Mouse (Mus musculus) v-Abl transformed pro-B cells (cell line): Measurements from ENCODE around the gene Tpx2.

ENCODE experiments used
- in situ Hi-C, 2 experiments: fragments of 400-800 bp; cut with MboI; formaldehyde crosslinking; loops; one replicate each; pipeline ENCODE4 v1.15.1; 2025; ENCODE audit not compliant: unreplicated experiment in 2 of 2

Gene Tpx2

DNA sequence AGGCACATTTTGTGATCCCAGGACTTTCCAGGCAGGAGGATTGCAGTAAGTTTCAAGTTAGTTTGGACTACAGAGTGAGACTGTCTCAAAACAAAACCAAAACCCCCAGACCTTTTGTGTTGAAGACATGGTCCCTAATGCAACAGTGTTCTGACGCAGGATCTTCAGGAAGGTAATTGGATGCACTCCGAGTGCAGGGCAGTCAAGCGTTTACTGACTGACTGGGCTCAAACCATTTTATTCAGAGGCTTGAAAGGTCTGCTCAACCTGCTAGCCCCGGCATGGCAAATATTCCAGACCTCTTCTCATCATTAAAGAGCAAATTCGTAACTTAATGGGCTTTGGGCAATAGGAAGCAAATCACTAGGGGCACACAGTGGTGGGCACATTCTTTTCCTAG is 29.1 kb upstream of the Tpx2 start:
- in situ Hi-C loops = loop anchor here in 1 of 2 experiments (25.0 kb wide), 1 partner anchor 831 kb away; the partner anchor contains the start of genes Fam110a and Slc52a3

DNA sequence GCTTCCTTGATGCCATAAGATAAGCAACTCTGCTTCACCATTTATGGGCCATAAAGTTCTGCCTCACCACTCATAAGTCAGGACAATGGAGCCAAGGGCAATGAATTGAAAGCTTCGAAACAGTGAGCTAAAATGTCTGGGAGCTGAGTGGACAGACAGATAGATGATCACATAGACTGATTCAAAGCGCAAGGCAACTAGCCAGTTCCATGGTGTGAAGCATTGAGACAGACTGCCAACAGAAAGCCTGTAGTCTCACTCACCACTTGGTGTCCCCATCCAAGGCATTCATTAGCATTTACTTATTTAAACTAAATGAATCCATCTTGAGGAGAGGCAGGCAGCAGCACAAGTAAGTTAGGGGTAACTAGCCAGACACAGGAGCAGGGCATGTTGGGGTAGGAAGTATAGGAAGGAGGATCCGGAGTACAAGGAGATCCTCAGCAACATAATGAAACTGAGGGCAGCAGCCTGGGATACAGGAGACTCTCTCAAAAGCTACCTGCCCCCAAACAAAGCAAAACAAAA is 28.6 kb upstream of the Tpx2 start:
- in situ Hi-C loops = loop anchor here in 1 of 2 experiments (25.0 kb wide), 1 partner anchor 832 kb away; the partner anchor contains the start of genes Fam110a and Slc52a3

DNA sequence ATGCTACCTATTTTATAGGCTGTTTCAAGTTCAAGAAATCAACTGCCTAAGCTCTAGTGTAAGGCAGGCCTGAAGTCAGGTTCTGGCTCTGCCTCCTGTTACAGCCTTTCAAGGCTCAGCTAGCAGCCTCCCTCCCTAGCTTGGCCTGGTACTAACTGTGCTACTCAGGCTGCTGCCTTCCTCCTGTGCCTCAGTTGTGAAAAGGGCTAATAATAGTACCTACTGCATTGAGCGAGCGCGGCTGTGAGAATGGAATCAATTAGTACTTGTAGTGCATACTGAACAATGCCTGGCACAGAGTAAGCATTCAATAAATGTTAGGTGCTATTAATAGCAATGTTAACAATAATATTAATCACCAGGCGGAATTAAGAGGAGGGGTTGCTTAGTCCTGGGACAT is 27.8 kb upstream of the Tpx2 start:
- in situ Hi-C loops = loop anchor here in 1 of 2 experiments (25.0 kb wide), 1 partner anchor 833 kb away; the partner anchor contains the start of genes Fam110a and Slc52a3

DNA sequence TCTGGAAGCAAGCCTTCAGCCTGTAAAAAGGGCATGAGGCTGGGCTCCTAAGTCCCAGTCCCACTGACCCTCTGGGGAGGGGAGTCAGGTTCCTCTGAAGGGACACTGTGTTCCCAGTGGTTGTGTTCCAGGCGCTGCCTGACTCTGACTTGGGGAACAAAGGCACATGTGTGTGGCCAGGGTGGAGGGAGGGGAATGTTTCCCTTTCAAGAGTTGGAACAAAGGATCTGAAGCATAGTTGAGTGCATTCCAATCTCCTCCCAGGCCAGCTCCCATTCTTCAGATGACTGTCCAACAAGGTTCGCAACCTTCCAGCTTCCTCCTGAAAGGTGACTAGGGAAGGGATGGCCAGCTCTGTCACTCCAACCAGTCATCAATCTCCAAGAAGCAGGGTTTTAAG is 27.4 kb upstream of the Tpx2 start:
- in situ Hi-C loops = loop anchor here in 1 of 2 experiments (25.0 kb wide), 1 partner anchor 833 kb away; the partner anchor contains the start of genes Fam110a and Slc52a3

DNA sequence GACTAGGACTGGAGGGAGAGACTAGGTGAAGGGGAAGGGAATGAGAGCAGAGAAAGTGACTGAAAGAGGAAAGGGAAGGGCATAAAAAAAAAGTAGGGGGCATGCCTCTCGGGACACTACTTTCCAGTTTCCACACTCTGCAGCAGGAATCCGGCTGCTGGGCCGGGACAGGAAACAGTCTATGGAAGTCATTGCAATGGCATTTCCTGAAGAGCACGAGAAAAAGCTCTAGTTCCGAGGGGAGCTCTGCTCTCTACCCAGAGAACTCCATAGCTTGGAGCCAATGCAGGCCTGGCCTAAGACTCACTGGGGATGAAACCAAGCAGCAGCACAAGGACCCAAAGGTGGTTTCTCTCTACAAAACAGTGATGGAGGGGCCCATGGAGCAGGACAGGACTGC is 26.7 kb upstream of the Tpx2 start:
- in situ Hi-C loops = loop anchor here in 1 of 2 experiments (25.0 kb wide), 1 partner anchor 834 kb away; the partner anchor contains the start of genes Fam110a and Slc52a3

DNA sequence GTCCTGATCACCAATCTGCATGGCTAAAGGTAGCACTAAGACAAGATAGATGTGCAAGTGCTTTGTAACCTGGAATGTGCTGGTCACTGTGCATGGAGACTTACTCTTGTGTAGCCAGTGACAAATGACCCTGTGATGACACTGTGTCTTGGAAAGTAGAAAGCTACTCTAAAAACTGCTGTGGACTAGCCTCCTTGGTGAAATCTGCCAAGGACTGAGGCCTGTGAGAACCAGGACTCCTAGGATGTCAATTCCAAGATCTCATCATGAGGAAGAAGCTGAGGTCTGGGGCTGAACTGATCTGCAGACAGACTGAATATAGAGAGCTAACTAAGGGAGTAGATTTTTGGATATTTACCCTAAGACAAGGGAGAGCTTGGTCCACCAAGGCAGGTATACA is 26.2 kb upstream of the Tpx2 start:
- in situ Hi-C loops = loop anchor here in 1 of 2 experiments (25.0 kb wide), 1 partner anchor 834 kb away; the partner anchor contains the start of genes Fam110a and Slc52a3

DNA sequence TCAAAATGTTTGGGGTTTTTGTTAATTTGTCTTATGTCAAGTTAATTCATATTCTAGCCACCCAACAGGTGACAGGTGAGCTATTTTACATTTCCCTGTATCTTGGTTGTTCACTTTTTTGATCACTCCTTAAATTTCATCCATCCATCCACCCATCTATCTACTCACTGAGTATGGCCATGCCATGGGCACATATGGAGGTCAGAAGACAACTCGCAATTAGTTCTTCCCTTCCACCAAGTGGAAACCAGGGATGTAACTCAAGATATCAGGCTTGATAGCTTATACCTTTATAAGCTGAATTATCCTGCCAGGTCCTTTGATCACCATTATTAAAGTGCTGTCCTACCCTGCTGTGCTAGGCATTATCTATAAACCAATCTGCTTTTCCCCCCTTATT is 24.0 kb upstream of the Tpx2 start:
- in situ Hi-C loops = loop anchor here in 1 of 2 experiments (25.0 kb wide), 1 partner anchor 836 kb away; the partner anchor contains the start of genes Fam110a and Slc52a3

DNA sequence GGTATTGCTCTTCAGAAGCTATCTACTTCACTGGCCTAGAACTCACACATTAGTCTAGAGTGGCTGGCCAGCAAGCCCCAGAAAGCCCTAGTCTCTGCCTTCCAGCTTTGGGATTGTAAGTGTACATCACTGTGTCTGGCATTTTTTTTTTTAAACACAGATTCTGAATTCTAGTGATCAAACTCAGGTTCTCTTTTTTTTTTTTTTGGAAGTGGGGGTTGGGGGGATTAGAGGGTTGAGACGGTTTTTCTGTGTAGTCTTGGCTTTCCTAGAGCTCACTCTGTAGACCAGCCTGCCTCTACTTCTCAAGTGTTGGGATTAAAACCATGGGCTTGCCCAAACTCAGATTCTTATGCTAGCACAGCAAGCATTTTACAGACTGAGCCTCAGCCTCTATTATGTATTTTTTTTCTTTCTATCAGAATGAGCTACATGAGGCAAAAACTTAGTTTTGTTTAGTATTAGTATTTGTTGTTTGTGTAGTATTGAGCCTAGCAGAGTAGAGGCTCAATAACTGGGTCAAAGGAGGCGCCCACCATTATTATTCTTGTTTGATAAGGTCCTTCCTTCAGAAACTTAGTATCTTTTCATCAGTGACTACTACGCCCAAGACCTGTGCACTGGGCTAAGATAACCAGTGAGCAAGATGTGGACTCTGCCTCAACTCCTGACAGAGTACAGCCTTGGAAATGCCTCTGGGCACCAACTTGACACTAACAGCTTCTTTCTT is 23.2 kb upstream of the Tpx2 start:
- in situ Hi-C loops = loop anchor here (5.0 to 25.0 kb wide), 2 partner anchors 32 to 837 kb away; partner anchors contain the start of genes Fam110a (in 1 of the 2) and Slc52a3 (in 1 of the 2)

DNA sequence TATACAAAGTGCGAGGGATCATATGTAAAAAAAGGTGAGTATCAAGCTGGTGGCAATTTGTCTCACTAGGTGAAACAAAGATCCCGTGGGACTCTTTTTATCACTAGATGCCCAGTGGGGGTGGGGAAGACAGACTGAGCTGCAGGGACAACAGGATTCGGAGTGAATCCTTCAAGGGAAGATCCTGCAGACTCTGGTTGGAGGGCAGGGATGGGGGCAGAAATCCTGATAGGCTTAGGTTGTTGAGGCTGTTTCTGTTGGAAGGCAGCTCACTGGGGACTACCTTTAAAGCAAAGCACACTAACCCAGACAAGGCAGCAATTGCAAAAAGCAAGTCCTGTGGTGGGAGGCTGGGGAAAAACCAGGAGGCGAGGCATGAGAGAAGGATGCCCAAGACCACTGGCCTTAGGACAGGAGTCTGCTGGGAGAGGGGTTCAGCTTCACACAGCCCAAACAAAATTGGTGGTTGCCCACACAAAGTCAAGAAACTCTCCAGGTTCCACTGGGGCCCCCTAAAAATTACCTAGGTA is 22.5 kb upstream of the Tpx2 start:
- in situ Hi-C loops = loop anchor here in 1 of 2 experiments (5.0 kb wide), 1 partner anchor 33 kb away; no protein-coding TSS in a partner anchor

DNA sequence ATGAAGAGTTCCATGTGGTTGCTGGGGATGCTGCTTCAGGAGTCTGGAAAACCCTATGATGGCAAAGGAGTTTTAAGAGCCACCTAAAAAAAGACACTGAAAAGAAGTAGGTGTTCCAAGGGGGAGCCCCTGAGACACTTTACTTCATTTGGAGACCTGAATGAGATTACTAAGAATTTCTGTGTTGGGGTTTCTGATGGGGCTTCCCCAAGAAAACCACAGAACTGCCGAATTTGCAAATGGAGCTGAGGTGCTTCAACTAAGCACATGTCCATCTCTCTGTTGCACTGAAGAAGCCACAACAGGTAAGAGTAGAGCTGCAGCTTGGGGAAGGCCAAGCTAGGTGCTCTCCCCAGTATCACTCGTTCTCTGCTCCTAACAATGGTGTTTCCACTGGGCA is 22.1 kb upstream of the Tpx2 start:
- in situ Hi-C loops = loop anchor here in 1 of 2 experiments (5.0 kb wide), 1 partner anchor 33 kb away; no protein-coding TSS in a partner anchor

DNA sequence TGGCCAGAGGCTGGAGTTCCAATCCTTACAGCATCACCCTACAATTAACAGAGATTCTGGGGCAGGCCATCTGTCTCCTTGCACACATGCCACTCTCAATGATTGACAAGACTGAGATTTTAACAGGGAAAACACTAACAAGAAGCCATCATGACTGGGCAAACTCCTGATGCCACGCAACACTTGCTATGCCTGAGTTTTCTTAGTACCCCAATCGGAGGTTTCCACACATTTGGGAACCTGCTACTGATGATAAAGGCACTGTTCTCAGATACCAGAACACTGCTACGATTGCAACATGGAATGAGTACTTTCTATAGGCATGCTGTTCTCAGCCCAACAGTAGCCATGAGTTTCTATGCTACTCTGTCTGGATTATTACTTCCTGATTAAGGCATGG is 21.3 kb upstream of the Tpx2 start:
- in situ Hi-C loops = loop anchor here in 1 of 2 experiments (5.0 kb wide), 1 partner anchor 34 kb away; no protein-coding TSS in a partner anchor

DNA sequence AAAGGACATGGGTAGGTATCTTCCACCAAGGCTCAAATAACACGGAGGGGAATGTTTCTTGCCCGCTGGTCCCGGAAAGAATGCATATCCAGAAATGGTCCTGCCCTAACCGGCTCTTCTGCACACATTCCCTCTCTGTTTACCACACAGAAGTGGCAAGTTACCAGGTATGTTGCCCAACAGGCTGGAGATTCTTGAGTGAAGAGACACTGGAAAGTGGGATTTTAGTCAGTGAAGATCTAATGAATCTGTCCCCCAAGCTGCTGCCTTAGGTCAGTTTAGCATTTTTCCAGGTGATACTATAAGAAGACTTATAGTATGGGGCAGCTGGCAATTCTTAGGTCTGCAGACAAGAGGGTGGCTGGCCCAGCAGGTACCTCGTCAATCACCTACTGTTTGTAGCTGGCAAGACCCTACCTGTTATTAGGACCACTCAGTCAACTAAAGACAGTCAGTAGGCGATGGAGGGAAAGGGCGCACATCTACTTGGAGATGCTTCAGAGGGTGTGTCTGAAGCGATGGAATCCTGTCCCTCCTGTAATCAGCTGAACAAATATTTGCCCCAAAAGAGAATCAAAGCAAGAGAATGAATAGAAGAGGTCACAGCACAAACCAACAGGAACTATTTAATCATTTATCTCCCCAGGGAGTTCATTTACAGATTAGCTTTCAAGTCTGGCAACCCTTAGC is 20.3 kb upstream of the Tpx2 start:
- in situ Hi-C loops = loop anchor here in 1 of 2 experiments (5.0 kb wide), 1 partner anchor 35 kb away; no protein-coding TSS in a partner anchor

DNA sequence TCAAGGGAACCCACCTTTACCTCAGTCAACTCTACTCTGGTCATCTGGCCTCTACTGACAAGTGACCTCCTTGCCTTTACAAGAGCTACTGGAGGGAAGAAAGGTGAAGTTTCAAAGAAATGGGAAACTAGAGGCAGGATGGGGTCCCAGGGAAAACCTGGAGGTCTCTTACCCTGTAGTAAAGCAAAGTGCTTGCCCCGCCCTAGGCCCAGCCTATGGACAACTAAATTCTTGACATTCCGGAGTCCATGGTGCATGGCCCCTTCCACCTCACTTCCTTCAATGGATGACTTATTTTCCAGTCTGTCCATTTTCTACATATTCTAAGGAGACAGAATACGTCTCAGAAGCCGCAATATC is 19.8 kb upstream of the Tpx2 start:
- in situ Hi-C loops = loop anchor here in 1 of 2 experiments (5.0 kb wide), 1 partner anchor 36 kb away; no protein-coding TSS in a partner anchor

DNA sequence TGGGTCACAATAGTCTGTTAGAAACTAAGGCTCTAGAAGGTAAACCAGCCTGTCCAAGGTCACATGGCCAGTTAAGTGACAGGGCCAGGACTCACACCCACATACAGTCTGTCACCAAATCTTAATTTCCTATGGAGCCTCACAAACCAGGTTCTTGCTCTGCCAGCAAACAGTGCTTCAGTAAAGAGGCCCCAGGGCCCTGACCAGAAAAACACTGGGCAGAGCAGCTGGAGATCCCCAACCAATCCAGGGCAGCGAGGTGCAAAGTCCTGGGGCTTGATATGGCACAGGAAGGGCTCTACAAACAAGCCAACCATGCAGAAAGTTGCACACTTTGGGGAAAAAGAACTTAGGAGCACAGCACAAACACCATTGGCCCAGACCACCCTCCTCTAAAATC is 19.2 kb upstream of the Tpx2 start:
- in situ Hi-C loops = loop anchor here in 1 of 2 experiments (5.0 kb wide), 1 partner anchor 36 kb away; no protein-coding TSS in a partner anchor

DNA sequence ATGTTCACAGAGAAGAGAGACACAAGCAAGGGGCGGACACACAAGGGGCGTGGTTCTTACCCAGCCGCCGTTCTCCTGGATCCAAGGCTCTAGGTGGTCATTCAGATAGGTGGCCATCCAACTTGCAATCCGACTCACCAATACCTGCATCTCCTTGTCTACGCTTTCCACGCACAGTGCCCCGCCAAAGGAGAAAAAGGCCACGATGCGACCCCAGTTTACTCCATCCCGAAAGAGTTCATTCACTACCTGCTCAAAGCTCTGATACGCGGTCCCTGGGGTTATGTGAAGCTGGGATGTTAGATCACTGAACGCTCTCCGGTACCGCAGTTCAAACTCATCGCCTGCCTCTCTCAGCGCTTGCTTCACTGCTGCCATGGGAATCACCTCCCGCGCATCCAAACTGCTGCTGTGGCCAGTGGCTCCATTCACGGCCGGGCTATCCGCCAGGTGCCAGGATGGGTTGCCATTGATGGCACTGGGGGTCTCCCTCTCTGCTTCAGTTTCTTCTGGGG is 18.3 kb upstream of the Tpx2 start:
- in situ Hi-C loops = loop anchor here in 1 of 2 experiments (5.0 kb wide), 1 partner anchor 37 kb away; no protein-coding TSS in a partner anchor

DNA sequence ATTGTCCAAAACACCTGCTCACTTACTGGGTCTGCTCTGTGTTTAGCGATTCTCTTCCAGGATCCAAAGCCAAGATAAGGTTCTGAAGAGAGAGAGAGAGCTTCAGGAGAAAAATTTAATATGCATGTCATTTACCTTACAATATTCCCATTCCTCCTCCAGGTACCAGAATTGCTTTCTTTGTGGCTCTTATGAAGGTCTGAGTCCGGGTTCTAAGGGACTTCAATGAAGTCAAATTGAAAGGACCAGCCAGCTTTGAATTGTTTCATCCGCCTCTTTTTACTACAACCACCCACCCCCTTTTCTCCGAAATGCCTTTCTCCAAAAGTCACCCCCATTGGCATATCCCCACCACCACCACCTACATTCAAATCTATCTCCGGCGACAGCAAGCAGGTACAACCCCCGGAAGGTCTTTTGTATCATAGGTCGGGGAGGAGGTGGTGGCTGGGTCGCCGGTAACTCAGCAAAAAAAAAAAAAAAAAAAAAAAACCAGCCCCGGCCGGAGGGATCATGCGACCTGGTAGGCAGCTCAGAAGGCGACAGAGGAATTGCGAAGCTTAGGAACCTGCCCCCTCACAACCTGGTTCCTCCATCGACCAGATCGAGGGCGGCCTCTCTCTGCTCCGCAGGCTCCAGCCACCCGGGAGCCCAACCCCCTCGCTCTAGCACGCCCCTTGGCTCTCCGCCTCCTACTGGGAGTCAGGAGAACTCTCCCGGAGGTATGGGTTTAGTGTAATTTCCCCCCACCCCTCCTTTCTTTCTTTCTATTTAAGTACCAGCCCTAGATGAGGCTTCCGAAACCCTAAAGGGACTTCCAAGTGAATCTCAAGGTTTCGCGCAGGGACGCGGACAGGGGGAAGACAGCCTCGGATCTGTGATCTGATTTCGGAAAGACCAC is 17.5 kb upstream of the Tpx2 start:
- in situ Hi-C loops = loop anchor here (5.0 kb wide), 3 partner anchors 63 to 213 kb away; no protein-coding TSS in a partner anchor

DNA sequence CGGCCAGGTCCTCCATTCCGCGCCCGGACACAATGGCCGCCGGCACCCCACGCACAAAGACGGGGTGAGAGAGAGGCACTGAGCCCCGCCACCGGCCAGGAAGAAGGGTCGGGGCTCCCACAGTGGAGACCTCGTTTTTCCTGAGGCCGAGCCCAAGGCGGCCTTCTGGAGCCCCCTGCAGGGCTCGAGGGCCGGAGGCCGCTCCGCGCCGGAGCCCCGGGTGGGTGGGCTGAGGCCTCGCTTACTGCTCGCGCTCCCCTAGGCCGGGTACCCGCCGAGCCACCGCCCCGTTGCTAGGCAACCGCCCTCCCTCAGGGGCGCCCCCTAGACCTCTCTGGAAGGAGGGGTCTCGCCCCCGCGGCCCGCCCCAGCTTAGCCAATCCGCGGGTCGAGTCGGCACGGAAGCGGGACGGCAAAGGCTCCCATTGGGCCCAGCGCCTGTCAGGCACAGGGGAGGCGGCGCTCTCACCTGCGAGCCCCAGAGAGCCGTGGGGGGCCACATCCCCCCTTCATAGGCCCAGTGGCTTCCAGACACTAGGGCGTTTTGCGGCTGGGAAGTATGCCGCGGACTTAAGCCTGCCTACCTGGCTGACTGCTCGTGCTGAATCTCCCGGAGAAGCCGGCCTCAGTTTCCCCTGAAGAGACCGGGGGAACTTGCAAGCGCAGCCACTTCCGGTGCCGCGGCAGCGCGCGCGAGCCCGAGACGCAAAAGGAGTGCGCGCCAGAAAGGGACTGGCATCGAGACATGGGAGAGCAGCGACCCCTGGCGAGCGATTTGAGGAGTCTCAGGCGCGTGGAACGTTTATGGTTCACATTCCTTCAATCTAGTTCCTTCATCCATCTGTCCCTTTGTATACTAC is 16.5 kb upstream of the Tpx2 start, which contains the start of gene Bcl2l1:
Gene Bcl2l1 (minus strand): TSS at position 710 of the 860 bp plus-strand sequence.
- in situ Hi-C loops = loop anchor here (5.0 kb wide), 3 partner anchors 64 to 214 kb away; no protein-coding TSS in a partner anchor

DNA sequence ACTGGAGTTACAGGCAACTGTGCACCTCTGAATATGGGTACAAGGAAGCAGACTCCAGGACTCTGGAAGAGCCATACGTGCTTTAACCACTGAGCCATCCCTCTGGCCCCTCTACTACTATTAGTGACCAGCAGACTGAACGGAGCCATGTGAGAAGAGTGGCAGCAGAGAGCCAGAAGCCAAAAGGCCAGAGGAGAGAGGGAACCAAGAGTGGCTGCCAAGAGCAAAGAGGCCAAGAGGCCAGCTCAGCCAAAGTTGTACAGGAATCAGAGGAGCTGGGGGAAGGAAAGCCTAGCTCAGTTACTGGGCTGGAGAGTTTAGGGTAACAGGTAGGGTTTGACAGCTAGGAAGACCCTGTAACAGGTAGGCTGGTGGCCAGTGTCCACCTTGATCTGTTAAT is 8.5 kb upstream of the Tpx2 start:
- in situ Hi-C loops = no loop called here
